Mouse (Mus musculus) liver, adult 2 months (tissue): ENCODE measurements around the gene Zfp346.

Experiments
- CTCF ChIP-seq: fragments of 200-500 bp; IDR thresholded peaks from 2 replicates; pipeline ENCODE4 v1.5.1; 2011; ENCODE audit warnings: low read depth, low read length, control low read depth
- POLR2A ChIP-seq: fragments of 200-500 bp; IDR thresholded peaks from 2 replicates; pipeline ENCODE4 v1.6.1; 2011; ENCODE audit warnings: low read length, control low read depth; ENCODE audit not compliant: insufficient read depth; ENCODE audit errors: extremely low read depth

- TF ChIP-seq POLR2A (no peak), CTCF (peak; percentile 85)
Measured at GRCm38 (mm10) chr13:55182173-55182894, 77.2 kb downstream of the Zfp346 start.
